20 mouse cellular contexts compared by ENCODE assay signal in the genomic region with DNA sequence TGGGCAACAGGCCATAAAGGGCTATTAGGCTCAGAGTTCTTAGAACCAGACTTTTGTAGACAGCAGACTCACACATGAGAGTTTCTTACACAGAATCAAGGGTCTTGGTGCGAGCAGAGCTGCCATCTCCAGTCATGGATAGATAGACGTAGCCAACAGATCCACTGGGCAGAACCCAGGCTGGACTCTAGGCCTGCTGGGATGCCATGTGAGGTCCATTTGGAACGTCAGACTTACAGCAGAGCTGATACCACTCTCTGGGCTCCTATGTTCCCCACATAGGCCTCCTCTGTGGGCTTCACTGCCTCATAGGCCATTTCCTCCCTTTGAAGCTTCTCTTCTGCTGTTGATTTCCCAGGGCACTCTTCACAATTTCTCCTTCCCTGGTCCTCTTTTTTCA. TPM values are rescaled to one million over a fixed set of nuclear protein-coding genes. Genes with fewer than 3 reads are reported as not detected.
"Had no signal": no experiment of that assay in that cellular context is flagged by ENCODE, and none has a peak within 500 bp of the region (broad histone marks: within the 10 kb centered on the region; RNA-seq: fewer than 3 reads in every experiment).

No protein-coding gene starts in this region.

- H3K4me2 ChIP-seq: liver, embryonic 15.5 days; lung, embryonic 15.5 days; midbrain, embryonic 11.5 days; midbrain, embryonic 13.5 days; midbrain, embryonic 15.5 days; neural tube, embryonic 12.5 days; stomach, embryonic 15.5 days had no signal

- H3K27ac ChIP-seq: liver, embryonic 15.5 days; lung, embryonic 15.5 days; macrophage; midbrain, embryonic 13.5 days; midbrain, embryonic 15.5 days; neural tube, embryonic 12.5 days; stomach, embryonic 15.5 days had no signal

- H3K9ac ChIP-seq: liver, embryonic 15.5 days; liver, postnatal 0 days; lung, embryonic 15.5 days; midbrain, embryonic 13.5 days; midbrain, embryonic 15.5 days; neural tube, embryonic 12.5 days; stomach, embryonic 15.5 days had no signal

- H3K27me3 ChIP-seq: liver, embryonic 15.5 days; lung, embryonic 15.5 days; midbrain, embryonic 13.5 days; midbrain, embryonic 15.5 days; neural tube, embryonic 12.5 days; stomach, embryonic 15.5 days had no signal

- H3K36me3 ChIP-seq: liver, embryonic 15.5 days; lung, embryonic 15.5 days; midbrain, embryonic 13.5 days; midbrain, embryonic 15.5 days; neural tube, embryonic 12.5 days; stomach, embryonic 15.5 days had no signal

- H3K4me1 ChIP-seq: liver, embryonic 15.5 days; lung, embryonic 15.5 days; megakaryocyte, embryonic 14.5 days; midbrain, embryonic 13.5 days; midbrain, embryonic 15.5 days; neural tube, embryonic 12.5 days; stomach, embryonic 15.5 days had no signal

- H3K4me3 ChIP-seq: liver, embryonic 15.5 days; lung, embryonic 15.5 days; megakaryocyte, embryonic 14.5 days; midbrain, embryonic 13.5 days; midbrain, embryonic 15.5 days; neural tube, embryonic 12.5 days; stomach, embryonic 15.5 days had no signal

- H3K9me3 ChIP-seq: liver, embryonic 15.5 days; lung, embryonic 15.5 days; midbrain, embryonic 13.5 days; neural tube, embryonic 12.5 days; stomach, embryonic 15.5 days had no signal

- DNase-seq: liver, postnatal 0 days; lung, adult 2 months; lung, postnatal 14 days; lung, postnatal 36 days; right cerebral cortex, postnatal 14 days; thymus, postnatal 14 days; thymus, postnatal 36 days had no signal

- ATAC-seq: liver, postnatal 0 days; lung, postnatal 0 days; midbrain, embryonic 13.5 days; midbrain, embryonic 15.5 days had no signal

RNA-seq across cellular contexts. Expression of a gene that starts 27.7 kb away (rescaled TPM):
- total RNA-seq: megakaryocyte progenitor cell, adult 5-6 weeks; monocyte, adult 5-6 weeks; neutrophil, adult 5-6 weeks had no signal
